Mouse (Mus musculus) B cell, adult 2 months (primary cell): ENCODE data around the gene Setd1b.
A peak's percentile ranks its signal among the peaks of the same experiment; 100 is the strongest.

ENCODE experiments used
- DNase-seq, 2 experiments: peaks; one replicate each; pipeline ENCODE4 v3.0.0; 2022

The Setd1b gene

GRCm38 (mm10) chr5:123128426-123129169 lies 13.4 kb upstream of the Setd1b start:
- DNase-seq = peak; percentile 90 to 92

GRCm38 (mm10) chr5:123129170-123129757 lies 12.7 kb upstream of the Setd1b start:
- no peak for DNase-seq

GRCm38 (mm10) chr5:123130030-123130813 lies 11.8 kb upstream of the Setd1b start:
- DNase-seq = no peak

GRCm38 (mm10) chr5:123130814-123131148 lies 11.2 kb upstream of the Setd1b start:
- DNase-seq = no peak

- peak; percentile 94 to 95 for DNase-seq
Measured at GRCm38 (mm10) chr5:123132308-123133071, 9.5 kb upstream of the Setd1b start, which contains the start of gene Rhof. Gene Rhof (minus strand): TSS chr5:123132692.

GRCm38 (mm10) chr5:123133083-123133783 lies 8.8 kb upstream of the Setd1b start:
- DNase-seq = peak; percentile 93 to 94

- no peak for DNase-seq
Measured at GRCm38 (mm10) chr5:123133784-123134143, 8.2 kb upstream of the Setd1b start.

GRCm38 (mm10) chr5:123134186-123134874 lies 7.7 kb upstream of the Setd1b start:
- DNase-seq = no peak

- DNase-seq = no peak
Measured at GRCm38 (mm10) chr5:123134875-123135382, 7.1 kb upstream of the Setd1b start.

GRCm38 (mm10) chr5:123135471-123136360 lies 6.3 kb upstream of the Setd1b start:
- no peak for DNase-seq

- DNase-seq = peak; percentile 51 to 55
Measured at GRCm38 (mm10) chr5:123136361-123137043, 5.5 kb upstream of the Setd1b start.

- peak; percentile 44 to 46 for DNase-seq
Measured at GRCm38 (mm10) chr5:123137044-123137909, 4.7 kb upstream of the Setd1b start.

GRCm38 (mm10) chr5:123137910-123138229 lies 4.1 kb upstream of the Setd1b start:
- no peak for DNase-seq

GRCm38 (mm10) chr5:123138230-123138911 lies 3.6 kb upstream of the Setd1b start:
- DNase-seq = peak; percentile 53

GRCm38 (mm10) chr5:123138953-123139721 lies 2.9 kb upstream of the Setd1b start:
- peak; percentile 73 to 75 for DNase-seq

- peak in 1 of 2 experiments; percentile 21 for DNase-seq
Measured at GRCm38 (mm10) chr5:123139722-123140627, 2.0 kb upstream of the Setd1b start.
